Mouse (Mus musculus) forebrain, embryonic 10.5 days (tissue): ENCODE measurements at regions not wholly inside any gene's neighbourhood (a gene's known extent, or its start where the extent isn't known, plus 50 kb on each side); places are given as distances from the start of the nearest gene placed in this dataset.

ENCODE experiments used
- DNase-seq: peaks from one replicate; pipeline ENCODE4 v3.0.0-alpha.2; 2017; ENCODE audit warnings: low spot score; ENCODE audit errors: extremely low spot score
- H3K27ac ChIP-seq: fragments of 300-500 bp; sonication (generic); 2 replicates; pipeline ENCODE4 v1.5.1; 2016; ENCODE audit warnings: mild to moderate bottlenecking
- H3K27me3 ChIP-seq: fragments of 300-500 bp; sonication (generic); 2 replicates; pipeline ENCODE4 v1.6.1; 2016; ENCODE audit warnings: mild to moderate bottlenecking; ENCODE audit not compliant: poor library complexity, severe bottlenecking
- H3K36me3 ChIP-seq: fragments of 300-500 bp; sonication (generic); replicated peaks from 2 replicates; pipeline ENCODE4 v1.6.1; 2016; ENCODE audit warnings: mild to moderate bottlenecking, moderate library complexity
- H3K4me1 ChIP-seq: fragments of 300-500 bp; sonication (generic); 2 replicates; pipeline ENCODE4 v1.6.1; 2016
- H3K4me3 ChIP-seq: fragments of 300-500 bp; sonication (generic); 2 replicates; pipeline ENCODE4 v1.5.1; 2016; ENCODE audit warnings: mild to moderate bottlenecking, moderate library complexity
- H3K9me3 ChIP-seq: fragments of 300-500 bp; sonication (generic); 2 replicates; pipeline ENCODE4 v1.6.1; 2016; ENCODE audit warnings: mild to moderate bottlenecking, moderate library complexity
- WGBS: fragments of 180-500 bp; shearing (Covaris S2); methylation state at CpG from one replicate; pipeline ENCODE4 v1.1.7; 2016; 5-methylcytosine and 5-hydroxymethylcytosine counted together

DNA sequence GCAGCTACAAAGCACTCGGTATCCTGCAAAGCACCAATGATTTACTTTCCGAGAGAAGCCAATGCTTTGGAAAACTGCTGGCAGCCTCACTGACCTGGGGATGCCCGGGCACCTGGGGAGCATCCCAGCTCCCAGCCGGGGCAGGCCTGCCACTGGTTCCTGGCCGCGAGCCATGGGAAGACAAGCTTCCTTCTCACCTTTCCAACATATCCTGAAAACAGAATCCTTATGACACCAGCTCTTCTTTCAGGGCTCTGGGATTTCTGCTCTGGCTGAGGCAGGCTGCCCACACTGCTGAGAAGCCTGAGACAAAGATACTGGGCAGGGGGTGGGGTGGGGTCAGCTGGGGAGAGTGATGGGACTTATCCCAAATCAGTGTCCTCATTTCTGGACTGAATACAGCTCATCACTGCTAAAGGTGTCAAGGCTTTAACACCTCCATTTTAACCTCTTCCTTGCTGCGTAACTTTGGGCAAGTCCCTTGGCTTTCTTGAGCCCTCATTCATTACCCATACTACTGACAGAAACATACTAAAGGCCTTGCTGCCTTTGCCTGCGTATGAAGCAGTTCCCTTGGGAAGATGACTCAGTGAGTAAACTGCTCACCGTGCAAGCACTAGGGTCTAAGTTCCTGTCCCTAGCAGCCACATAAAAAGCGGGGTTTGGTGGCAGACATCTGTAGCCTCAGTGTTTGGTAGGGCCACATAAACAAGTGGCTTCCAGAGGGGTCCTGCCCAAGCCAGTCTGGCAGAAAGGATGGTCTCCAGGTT is 127.0 kb downstream of the Sec61b start:
- Histone ChIP-seq H3K36me3 (no peaks in the 10 kb centered on the region), H3K27me3 (no peaks in the 10 kb centered on the region), H3K9me3 (no peaks in the 10 kb centered on the region), H3K4me3 (no peak overlapping the region), H3K27ac (no peak overlapping the region), H3K4me1 (peaks cover 11% of the 10 kb centered on the region)
- DNase-seq: no peak
- 87% methylated on average over 10 of the region's 10 CpGs for WGBS

DNA sequence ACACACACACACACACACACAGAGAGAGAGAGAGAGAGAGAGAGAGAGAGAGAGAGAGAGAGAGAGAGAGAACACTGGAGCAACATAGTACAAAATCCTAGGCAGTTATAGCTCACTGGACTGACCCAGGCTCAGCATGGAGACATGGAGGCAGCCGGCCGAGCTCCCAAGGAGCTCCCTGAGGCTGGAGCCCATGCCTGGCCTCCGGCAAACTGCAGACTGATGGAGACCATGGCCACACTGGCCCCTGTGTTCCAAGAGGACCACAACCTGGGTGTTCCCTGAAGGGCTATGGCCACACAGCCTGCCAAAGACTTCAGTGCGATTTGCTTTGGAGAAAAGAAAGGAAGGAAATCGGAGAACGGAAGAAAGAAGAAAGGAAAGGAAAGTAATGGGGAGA is 128.9 kb downstream of the Sec61b start:
- Histone ChIP-seq H3K36me3 (no peaks in the 10 kb centered on the region), H3K27ac (peak overlapping the region; percentile 59), H3K9me3 (no peaks in the 10 kb centered on the region), H3K4me3 (no peak overlapping the region), H3K27me3 (no peaks in the 10 kb centered on the region), H3K4me1 (peaks cover 12% of the 10 kb centered on the region)
- no peak for DNase-seq
- 70% methylated on average over 6 of the region's 6 CpGs for WGBS

DNA sequence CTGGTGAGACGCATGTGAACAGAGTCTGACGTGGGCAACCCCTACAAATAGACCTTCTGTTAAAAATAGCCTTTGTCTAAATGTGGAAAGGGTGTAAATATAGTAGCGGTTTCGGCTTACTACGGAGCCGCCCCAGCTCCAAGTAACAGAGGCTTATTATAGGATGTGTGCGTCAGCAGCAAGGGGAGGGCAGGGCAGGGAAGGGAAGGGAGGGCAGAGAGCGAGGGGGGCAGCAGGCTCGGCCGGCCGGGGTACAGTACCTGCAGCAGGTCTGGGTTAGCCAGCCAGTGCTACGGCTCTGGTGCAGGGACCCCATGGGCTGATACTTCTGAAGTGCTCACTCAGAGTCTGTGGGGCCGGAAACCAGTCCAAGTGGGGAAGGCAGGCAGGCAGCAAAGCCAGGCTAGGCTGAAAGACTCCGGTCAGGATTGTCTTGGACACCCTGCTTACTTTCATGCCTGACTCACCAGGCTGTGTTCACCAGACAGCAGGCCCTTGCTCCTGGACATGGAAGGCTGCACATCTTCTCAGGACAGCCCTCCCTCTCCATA is 129.5 kb downstream of the Sec61b start:
- Histone ChIP-seq H3K36me3 (no peaks in the 10 kb centered on the region), H3K4me1 (peaks cover 18% of the 10 kb centered on the region), H3K27me3 (no peaks in the 10 kb centered on the region), H3K4me3 (peak overlapping the region; percentile 16; the same call in 1 of the 2 replicates), H3K27ac (peak overlapping the region; percentile 59), H3K9me3 (no peaks in the 10 kb centered on the region)
- no peak for DNase-seq
- WGBS: 55% methylated on average over 14 of the region's 14 CpGs

DNA sequence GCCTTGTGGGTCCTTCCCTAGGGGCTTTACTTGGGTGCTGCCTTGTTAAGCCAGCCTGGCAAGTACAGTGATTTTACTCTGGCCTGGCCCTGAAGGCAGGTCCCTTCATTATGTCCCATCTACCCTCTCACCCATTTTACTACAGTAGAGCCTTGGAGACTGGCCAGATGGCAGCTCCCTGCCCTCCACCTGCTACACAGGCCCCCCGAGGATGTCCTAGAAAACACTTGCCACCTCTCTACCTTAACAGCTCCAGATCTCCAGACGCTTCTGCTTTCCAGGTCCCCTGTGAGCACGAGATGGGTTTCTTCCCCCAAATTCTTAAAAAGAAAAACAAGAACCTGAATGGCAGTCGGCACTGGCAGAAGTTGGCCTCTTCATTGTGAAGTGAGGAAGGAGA is 131.2 kb downstream of the Sec61b start:
- H3K27me3 ChIP-seq: no peaks in the 10 kb centered on the region
- no peaks in the 10 kb centered on the region for H3K9me3 ChIP-seq
- no peak overlapping the region for H3K4me3 ChIP-seq
- peaks cover 24% of the 10 kb centered on the region for H3K4me1 ChIP-seq
- H3K27ac ChIP-seq: no peak overlapping the region
- H3K36me3 ChIP-seq: no peaks in the 10 kb centered on the region
- 87% methylated on average over 4 of the region's 4 CpGs for WGBS
- DNase-seq: no peak

DNA sequence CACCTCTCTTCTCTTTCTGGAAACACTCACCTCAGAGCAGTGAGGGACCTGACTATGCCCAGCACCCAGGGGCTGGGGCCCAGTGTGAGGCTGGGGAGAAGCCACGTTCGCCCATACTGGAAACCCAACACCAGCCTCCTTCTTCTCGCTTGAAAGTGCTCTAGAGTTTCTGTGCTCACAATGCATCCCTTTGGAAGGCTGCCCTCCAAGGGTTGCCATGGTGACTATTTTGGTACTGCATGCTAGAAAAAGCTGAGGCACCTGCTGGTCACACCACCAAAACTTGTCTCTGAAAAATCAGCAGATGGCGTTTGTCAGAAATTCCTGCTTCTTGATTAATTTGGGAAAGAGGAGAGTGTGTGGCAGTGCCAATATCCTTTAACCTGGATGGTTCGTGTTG is 134.2 kb downstream of the Sec61b start:
- Histone ChIP-seq H3K4me3 (no peak overlapping the region), H3K4me1 (peaks cover 20% of the 10 kb centered on the region), H3K27ac (no peak overlapping the region), H3K9me3 (no peaks in the 10 kb centered on the region), H3K36me3 (no peaks in the 10 kb centered on the region), H3K27me3 (no peaks in the 10 kb centered on the region)
- no peak for DNase-seq
- 68% methylated on average over 5 of the region's 5 CpGs for WGBS

DNA sequence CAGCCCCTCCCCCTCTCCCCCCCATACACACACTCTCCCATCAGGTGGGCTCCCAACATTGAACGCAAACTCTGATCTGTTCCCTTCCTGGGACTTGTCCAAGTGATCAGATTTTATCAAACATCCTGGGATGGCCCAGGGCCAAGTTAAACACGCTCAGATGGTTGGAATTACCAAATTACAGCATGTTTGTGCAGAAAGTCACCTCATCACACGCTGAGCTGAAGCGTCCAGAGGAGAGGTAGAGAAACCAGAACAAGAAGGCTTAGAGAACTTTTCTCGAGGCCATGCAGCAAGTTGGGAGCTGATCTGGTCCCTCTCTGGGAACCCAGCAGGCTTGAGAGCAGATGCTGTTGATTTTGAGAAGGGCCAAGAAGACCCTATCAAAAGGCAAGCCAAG is 136.5 kb downstream of the Sec61b start:
- H3K27ac ChIP-seq: no peak overlapping the region
- DNase-seq: no peak

DNA sequence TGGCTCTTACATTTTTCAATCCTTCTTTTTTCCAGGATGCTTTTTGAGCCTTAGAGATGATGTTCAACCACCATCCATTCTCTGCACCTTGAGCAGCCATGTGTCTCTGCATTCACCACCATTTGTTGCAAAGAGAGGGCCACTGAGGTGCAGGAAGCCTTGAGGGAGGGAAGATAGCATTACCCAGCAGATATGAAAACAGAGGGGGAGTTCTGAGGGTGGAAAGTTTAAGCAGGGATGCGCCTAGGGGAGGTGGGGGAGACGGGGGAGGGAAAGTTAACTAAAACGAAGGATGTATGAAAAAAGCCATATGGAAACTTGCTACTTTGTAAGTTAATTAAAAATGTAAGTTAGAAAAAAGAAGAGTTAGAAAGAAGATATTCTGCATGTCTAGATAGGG is 142.1 kb downstream of the Sec61b start:
- no peak overlapping the region for H3K4me3 ChIP-seq
- 88% methylated on average over 3 of the region's 3 CpGs for WGBS

More for the DNA sequence above, 136.5 kb downstream of the Sec61b start:
- WGBS: 80% methylated on average over 5 of the region's 5 CpGs
- peaks cover 13% of the 10 kb centered on the region for H3K4me1 ChIP-seq
- H3K27me3 ChIP-seq: no peaks in the 10 kb centered on the region
- no peaks in the 10 kb centered on the region for H3K36me3 ChIP-seq
- H3K9me3 ChIP-seq: no peaks in the 10 kb centered on the region
- H3K4me3 ChIP-seq: no peak overlapping the region

DNA sequence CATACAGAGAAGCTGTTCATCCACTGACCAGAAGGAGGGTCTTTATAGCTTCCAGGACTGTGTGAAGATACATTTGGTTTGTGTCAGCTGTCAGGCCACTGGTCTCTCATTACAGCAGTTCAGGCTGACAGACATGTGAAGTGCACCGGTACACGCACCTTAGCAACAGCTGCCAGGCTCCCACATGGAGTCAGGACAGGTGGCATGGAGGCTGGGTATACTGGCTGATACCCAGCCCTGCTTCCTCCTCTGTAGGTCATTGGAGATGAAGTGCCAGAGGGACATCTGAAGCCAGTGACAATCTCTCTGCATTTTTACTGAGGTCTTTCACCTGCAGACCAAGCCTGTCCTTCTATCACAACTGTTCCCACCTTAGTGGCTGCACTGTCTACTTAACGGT is 146.2 kb downstream of the Sec61b start:
- no peaks in the 10 kb centered on the region for H3K9me3 ChIP-seq
- no peak overlapping the region for H3K27ac ChIP-seq
- no peaks in the 10 kb centered on the region for H3K27me3 ChIP-seq
- no peak for DNase-seq
- no peak overlapping the region for H3K4me3 ChIP-seq
- no peaks in the 10 kb centered on the region for H3K36me3 ChIP-seq
- no peaks in the 10 kb centered on the region for H3K4me1 ChIP-seq
- 94% methylated on average over 3 of the region's 3 CpGs for WGBS

More for the DNA sequence above, 142.1 kb downstream of the Sec61b start:
- Histone ChIP-seq H3K36me3 (no peaks in the 10 kb centered on the region), H3K9me3 (no peaks in the 10 kb centered on the region), H3K27ac (no peak overlapping the region), H3K4me1 (no peaks in the 10 kb centered on the region), H3K27me3 (no peaks in the 10 kb centered on the region)
- no peak for DNase-seq

DNA sequence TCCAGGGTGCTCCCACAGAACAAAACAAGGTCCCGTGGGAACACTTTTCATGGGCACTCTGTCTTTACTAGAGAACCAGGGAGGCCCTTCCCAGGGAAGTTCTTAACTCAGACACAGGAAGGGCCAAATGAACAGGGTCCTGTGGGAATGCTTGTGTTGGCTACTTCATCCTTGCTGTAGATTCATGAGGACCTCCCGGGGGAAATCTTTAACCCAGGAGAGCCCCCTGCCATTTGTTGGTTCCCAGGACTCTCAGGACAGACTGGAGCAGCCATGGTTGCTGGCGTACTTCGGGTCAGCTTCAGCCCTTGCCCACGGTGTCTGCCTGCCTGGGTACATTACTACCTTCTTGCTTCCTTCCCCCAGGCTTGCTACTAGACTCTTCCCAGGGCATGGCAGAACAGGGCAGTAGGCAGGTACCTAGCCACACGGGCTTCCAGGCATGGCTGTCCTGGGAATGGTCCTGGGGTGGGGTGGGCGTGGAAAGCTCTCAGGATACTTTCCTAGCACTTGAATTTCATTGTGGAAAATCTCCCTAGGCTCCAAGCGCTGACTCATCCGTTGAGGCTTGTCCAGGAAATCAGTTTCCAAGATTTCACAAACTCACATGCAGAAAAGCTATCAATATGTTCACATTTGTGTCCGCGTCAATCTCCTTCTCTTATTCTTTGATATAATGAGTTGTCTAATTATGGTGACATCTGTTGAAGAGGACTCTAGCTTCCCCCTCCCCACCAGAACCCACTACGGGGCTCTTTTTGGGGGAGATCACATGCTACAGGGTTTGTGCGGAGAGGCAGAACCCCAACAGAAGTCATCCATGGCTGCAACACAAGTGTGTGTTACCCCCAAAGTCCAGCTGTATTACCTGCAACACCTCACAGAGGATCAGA is 148.6 kb downstream of the Sec61b start:
- DNase-seq: no peak

DNA sequence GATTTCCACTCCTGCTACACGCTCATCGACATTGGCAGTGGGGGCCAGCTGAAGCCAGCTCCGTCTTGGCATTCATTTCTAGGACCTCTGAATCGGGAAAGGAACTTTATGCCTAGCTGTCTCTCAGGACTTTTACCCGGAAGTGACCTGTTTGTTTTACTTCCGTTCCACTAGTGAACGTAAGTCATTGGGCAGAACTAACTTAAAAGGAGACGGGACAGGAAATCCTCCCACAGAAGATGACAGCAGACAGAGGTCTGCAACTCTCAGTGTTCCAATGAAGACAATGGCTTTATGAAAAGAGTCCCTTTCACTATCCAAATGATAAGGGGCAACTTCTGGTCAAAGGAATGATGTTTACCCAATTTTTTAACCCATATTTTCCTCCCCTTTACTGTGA is 155.5 kb downstream of the Sec61b start:
- H3K36me3 ChIP-seq: no peaks in the 10 kb centered on the region
- no peak overlapping the region for H3K4me3 ChIP-seq
- DNase-seq: no peak
- no peaks in the 10 kb centered on the region for H3K4me1 ChIP-seq
- WGBS: 82% methylated on average over 8 of the region's 8 CpGs
- no peaks in the 10 kb centered on the region for H3K9me3 ChIP-seq
- no peak overlapping the region for H3K27ac ChIP-seq
- H3K27me3 ChIP-seq: no peaks in the 10 kb centered on the region

More for the DNA sequence above, 148.6 kb downstream of the Sec61b start:
- Histone ChIP-seq H3K9me3 (no peaks in the 10 kb centered on the region), H3K4me3 (no peak overlapping the region), H3K36me3 (no peaks in the 10 kb centered on the region), H3K27ac (no peak overlapping the region), H3K27me3 (no peaks in the 10 kb centered on the region), H3K4me1 (no peaks in the 10 kb centered on the region)
- WGBS: 89% methylated on average over 13 of the region's 13 CpGs

DNA sequence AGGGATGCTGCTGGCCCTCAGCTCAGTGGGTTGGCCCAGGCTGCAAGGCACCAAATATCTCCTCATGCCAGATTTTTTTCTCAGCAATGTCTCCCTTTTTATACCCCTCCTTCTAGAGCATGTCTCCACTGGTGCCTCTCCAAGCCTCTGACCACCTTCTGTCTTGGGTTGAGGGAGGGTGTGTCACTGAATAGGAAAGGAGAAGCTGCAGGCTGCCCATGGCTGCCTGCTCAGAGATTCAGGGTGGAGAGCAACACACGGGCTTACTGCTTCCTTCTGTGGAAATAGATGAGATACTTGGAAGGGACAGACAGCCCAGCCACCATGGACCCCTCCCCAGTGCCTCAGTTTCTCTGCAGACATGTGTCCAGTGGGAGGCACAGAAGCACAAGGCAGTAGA is 156.0 kb downstream of the Sec61b start:
- Histone ChIP-seq H3K36me3 (no peaks in the 10 kb centered on the region), H3K4me3 (no peak overlapping the region), H3K27ac (no peak overlapping the region), H3K4me1 (no peaks in the 10 kb centered on the region), H3K27me3 (no peaks in the 10 kb centered on the region), H3K9me3 (no peaks in the 10 kb centered on the region)
- DNase-seq: no peak
- 80% methylated on average over 1 of the region's 1 CpGs for WGBS

DNA sequence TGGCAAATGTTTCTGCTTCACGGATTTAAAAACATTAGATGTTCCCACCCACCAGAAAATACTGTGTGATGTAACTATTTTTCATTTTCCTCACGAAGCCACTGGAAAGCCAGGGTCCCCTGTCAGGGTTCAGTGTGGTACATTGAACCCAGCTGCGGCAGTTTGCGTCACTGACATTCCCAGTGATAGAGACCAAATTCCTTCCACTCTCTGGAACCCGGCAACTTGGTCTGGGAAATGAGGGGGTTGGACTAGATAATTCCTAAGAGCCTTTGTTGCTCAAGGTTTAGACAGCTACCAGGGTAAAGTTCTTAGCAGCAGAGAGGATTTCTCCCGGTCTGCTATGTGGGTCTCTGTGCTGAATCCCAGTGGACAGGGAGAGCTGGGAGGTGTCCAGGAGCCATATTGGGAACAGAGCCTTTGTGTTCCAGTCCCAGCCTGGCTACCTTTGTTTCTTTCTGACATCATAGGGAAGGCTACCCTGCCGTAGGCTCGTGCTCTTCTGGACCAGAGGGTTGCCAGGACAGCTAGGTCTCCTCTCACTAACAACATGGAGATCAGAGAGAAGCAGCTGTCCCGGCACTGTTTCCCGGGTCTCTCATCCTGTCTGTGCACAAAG is 164.5 kb downstream of the Sec61b start:
- Histone ChIP-seq H3K27ac (no peak overlapping the region), H3K9me3 (no peaks in the 10 kb centered on the region), H3K27me3 (no peaks in the 10 kb centered on the region), H3K36me3 (no peaks in the 10 kb centered on the region), H3K4me1 (no peaks in the 10 kb centered on the region), H3K4me3 (no peak overlapping the region)
- no peak for DNase-seq
- WGBS: 81% methylated on average over 10 of the region's 10 CpGs
